Mouse (Mus musculus) CD4-positive, CD25-positive, alpha-beta regulatory T cell, adult 2 months (primary cell): ENCODE results near the gene Etfa.

ENCODE experiments used
- DNase-seq: peaks from one replicate; pipeline ENCODE4 v3.0.0-alpha.2; 2012; ENCODE audit warnings: low read depth, low spot score

The Etfa gene

DNA sequence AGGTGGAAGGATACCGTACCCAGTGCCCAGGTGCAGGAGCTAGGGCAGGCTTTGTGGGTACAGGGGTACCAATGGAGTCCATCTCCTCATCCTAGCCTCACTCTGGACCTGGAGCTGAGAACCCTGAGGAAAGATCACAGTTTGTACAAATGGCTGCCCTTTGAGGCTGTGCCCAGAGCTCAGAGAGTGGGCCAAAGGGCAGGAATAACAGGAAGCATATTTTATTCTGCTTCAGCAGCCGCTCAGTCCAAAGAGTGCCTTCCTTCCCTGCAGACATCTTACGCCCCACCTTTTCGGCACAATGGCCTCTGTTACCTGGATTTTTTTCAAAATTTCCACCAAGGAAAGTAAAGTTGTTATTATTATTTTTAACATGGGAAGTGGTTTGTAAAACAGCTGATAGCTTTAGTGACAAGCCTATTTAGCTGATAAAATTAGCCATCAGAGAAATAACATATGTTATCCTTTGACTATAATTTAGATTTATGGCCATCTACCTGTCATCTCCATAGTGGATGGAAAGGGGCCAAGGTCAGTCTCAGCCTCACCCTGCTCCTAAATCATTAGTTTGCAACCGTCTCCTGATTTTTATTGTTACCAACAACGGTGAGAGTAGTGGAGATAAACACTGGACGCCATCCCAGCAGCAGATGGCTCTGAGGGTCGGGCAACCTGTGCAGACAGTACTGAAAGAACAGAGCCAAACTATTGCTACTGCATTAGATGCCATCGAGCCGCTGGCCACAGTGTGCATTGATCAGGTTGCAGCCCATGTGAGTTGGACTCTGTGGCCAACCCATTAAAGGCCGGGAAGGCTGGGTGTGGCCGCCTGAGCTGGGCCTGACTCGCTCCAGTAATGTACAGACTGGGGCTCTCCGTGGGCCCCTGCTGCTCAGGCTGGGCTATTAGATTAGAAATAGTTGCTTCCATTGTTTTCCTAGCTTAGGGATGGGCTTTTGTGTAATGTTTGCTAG, 88.3 kb downstream of the Etfa start:
- DNase-seq = no peak

DNA sequence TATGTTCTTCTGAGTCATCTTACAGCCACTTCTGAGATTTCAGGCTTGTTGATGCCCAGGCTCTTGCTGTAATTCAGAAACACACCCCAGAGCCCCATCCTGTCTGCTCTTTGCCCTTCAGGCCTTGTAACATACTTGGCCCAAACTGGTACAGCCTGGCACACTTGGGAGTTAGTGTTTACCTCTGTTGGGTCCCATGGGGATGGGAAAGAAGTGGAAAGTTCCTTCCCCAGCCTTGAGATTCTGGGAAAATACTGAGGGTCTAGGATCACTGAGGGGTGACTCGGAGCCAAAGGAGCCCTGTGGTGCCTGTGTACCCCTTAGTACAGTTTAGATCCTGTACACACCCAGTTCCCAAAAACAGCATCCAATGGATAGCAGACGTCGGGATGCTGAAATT, 90.3 kb downstream of the Etfa start:
- no peak for DNase-seq

DNA sequence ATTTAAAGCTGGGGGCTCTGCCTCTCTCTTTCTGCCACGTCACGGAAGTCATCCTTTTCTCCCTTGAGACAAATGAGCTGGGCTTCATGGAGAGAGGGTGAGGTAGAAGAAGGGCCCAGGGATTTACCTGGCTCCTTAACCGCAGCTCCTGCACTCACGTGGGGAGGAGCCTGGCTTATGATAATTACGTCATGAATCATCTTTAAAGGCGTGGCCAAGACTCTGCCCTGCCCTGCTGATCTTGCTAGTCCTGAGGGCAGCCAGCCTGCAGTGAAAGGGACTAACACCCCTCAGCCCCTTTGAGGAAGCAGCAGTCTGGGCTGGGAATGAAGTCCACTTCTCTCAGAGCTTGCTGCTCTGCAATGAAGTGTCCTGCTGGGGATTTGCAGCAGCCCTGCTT, 100.9 kb downstream of the Etfa start:
- DNase-seq = no peak

DNA sequence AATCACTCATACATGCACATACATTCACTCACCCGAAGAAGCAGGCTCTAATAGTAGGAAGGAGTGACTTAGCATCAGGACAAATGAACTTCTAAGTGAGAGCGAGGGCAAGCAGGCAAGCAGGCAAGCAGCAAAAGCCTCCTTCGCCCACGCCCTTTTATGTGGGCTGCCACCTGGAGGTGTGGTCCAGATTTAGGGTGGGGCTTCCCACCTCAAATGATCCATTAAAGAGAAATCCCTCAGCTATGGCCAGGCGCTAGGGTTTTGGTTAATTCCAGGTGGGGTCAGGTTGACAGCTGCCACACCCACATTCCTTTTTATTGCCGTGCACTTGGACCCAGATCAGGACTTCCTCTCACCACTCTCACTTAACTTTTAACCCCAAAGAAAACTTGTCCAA, 101.6 kb downstream of the Etfa start:
- no peak for DNase-seq

DNA sequence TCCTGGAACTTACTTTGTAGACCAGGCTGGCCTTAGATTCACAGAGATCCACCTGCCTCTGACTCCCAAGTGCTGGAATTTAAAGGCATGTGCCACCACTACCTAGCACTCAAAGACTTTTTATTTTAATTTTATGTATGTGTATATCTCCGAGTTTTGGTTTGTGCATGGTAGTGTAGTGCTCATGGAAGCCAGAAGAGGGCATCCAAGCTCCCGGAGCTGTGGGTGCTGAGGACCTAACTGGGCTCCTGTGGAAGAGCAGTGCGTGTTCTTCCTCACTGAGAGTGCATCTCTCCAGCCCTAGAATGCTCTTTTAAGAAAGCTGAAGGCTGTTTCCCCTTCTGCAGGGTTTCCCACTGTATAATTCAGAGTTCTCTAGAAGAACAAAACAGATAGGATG, 102.2 kb downstream of the Etfa start:
- no peak for DNase-seq

DNA sequence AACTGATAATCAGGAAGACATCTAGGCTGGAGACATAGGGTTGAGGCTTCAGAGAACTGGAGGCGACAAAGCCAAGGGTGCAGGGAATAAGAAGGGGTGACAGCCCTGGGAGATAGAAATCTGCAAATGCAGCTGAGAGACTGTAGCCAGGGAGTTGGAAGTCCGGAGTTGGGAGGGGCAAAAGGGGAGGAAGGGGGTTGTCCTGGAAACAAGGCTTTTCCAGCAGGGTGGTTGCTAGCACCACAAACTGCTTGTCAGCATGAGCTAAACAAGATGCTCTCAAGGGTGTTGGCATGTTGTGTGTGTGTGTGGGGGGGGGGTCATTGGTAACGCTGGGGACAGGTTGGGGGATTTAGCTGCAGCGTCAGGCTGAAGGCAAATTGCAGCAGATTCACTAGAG, 103.2 kb downstream of the Etfa start:
- no peak for DNase-seq

DNA sequence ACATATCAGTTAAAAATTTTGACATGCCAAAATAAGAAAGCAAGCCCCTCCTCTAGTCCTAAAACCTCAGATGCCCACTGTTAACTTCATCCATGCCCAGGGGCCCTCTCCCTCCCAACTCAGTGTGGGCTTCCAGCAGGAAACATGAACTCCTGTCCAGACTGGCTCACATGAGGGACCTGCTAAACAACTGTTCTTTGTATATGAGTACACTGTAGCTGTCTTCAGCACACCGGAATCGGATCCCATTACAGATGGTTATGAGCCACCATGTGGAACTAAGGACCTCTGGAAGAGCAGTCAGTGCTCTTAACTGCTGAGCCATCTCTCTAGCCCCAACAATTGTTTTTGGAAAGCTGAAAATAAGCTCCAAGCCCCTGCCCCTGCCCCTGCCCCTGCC, 105.3 kb downstream of the Etfa start:
- no peak for DNase-seq

DNA sequence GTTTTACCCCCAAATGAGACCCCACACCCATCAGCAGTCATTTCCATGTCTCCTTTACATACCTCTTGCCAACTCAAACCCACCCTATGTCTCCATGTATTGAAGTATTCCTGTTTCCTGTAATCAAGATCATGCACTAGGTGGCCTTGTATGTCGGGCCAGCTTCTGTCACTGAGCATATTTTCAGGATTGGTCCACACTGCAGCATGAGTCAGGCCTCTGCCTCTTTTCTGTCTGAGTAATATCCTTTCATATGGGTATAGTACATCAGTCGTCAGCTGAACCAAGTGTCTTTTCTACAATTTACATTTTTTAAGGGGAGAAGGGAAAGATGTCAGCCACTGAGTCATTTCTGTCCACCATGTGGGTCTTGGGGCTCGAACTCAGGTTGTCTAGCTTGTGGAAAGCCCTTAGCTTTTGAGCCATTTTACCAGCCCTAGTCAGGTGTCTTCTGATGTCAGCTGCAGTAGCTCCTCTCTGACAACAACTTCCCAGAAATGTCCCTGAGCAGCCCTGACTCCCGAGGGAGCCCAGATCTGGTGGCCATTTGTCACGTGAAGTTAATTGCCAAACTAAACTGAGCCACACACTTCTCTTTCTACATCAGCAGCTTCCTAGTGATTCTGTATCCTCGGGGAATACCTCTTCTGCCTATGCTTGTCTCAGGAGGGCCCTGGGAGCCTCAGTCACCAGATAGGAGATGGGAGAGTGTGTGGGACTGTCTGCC, 106.9 kb downstream of the Etfa start:
- no peak for DNase-seq
